Mouse (Mus musculus) brain, adult 10 weeks (tissue): Measurements from ENCODE around the gene Gm5767. TPM values are rescaled to one million over a fixed set of nuclear protein-coding genes. Genes with fewer than 3 reads are reported as not detected.

Experiments used
- polyA plus RNA-seq: library from polyadenylated mRNA; stranded (reverse); fragments of 350-450 nt; fragmentation: Illumina TruSeq; extraction: RNeasy Lipid Tissue Mini Kit (QIAGEN cat#74804); gene quantifications from one replicate; pipeline ENCODE4 v1.2.3, GENCODE M21; 2015; ENCODE audit warnings: low read depth, low replicate concordance

Gene Gm5767
- not detected for polyA plus RNA-seq

DNA sequence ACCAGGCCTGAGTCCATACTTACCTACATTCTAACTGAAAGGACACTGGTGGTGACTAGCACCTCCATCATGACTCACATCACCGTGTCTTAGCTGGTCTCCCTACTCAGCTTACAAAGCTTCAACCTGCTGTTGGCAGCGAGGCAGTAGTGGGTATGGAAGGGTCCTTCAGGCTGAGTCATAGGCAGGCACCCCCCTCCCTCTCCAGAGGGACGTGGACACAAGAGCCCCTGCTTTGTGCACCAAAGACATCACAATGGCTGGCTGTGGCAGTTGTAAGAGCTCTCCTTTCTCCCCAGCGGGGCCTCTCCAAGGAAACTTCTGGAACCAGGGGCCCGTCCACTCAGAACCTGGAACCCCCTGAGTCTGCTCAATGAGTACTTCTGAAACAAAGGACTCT, at the start of gene Gm5767:
Gene Gm5767 (plus strand): TSS at position 301 of the 400 bp plus-strand sequence.

GRCm38 (mm10) chr16:8637217-8638051, 43.1 kb upstream of the Gm5767 start, which contains the start of the genes Pmm2 and Tmem186:
Gene Pmm2, plus strand, starts transcription at chr16:8637674.
Gene Tmem186, minus strand, starts transcription at chr16:8637712.

GRCm38 (mm10) chr16:8671551-8672349, 8.8 kb upstream of the Gm5767 start, which contains the start of gene Carhsp1:
Gene Carhsp1, minus strand, starts transcription at chr16:8672155.

Other genes with a start within 250 kb of the Gm5767 start
- 27.8 TPM for gene Mettl22, start 210.0 kb upstream of the Gm5767 start, polyA plus RNA-seq
- gene Abat, start 167.3 kb upstream of the Gm5767 start, polyA plus RNA-seq: 194 TPM
- 28.0 TPM for gene Pmm2, start 43.1 kb upstream of the Gm5767 start, polyA plus RNA-seq
- 15.5 TPM for gene Tmem186, start 43.1 kb upstream of the Gm5767 start, polyA plus RNA-seq
- 42.3 TPM for gene Carhsp1, start 8.6 kb upstream of the Gm5767 start, polyA plus RNA-seq
- gene Usp7, start 111.5 kb downstream of the Gm5767 start, polyA plus RNA-seq: 92.4 TPM
- gene 1810013L24Rik, start 149.3 kb downstream of the Gm5767 start, polyA plus RNA-seq: 62.8 TPM